Mouse (Mus musculus) liver, embryonic 15.5 days (tissue): ENCODE measurements at regions not wholly inside any gene's neighbourhood (a gene's known extent, or its start where the extent isn't known, plus 50 kb on each side); places are given as distances from the start of the nearest gene placed in this dataset.
A peak's percentile ranks its signal among the peaks of the same experiment; 100 is the strongest.

ENCODE experiments used
- ATAC-seq: fragments of 200-750 bp; cut with Nextera tagmentation; 2 replicates; pipeline ENCODE4 v1.8.0; 2017; ENCODE audit warnings: moderate number of reproducible peaks, mild to moderate bottlenecking, moderate library complexity; ENCODE audit not compliant: insufficient read depth
- H3K27ac ChIP-seq: fragments of 300-500 bp; sonication (generic); replicated peaks from 2 replicates; pipeline ENCODE4 v1.5.1; 2015; ENCODE audit warnings: mild to moderate bottlenecking, inconsistent platforms
- H3K27me3 ChIP-seq: fragments of 300-500 bp; sonication (generic); 2 replicates; pipeline ENCODE4 v1.6.1; 2015; ENCODE audit warnings: mild to moderate bottlenecking, inconsistent platforms
- H3K36me3 ChIP-seq: fragments of 300-500 bp; sonication (generic); replicated peaks from 2 replicates; pipeline ENCODE4 v1.6.1; 2015; ENCODE audit warnings: moderate library complexity, mild to moderate bottlenecking, inconsistent platforms
- H3K4me1 ChIP-seq: fragments of 300-500 bp; sonication (generic); replicated peaks from 2 replicates; pipeline ENCODE4 v1.6.1; 2015; ENCODE audit warnings: inconsistent platforms
- H3K4me2 ChIP-seq: fragments of 300-500 bp; sonication (generic); 2 replicates; pipeline ENCODE4 v1.6.1; 2015; ENCODE audit warnings: moderate library complexity, mild to moderate bottlenecking, inconsistent platforms
- H3K4me3 ChIP-seq: fragments of 300-500 bp; sonication (generic); replicated peaks from 2 replicates; pipeline ENCODE4 v1.5.1; 2015; ENCODE audit warnings: mild to moderate bottlenecking, inconsistent platforms
- H3K9ac ChIP-seq: fragments of 300-500 bp; sonication (generic); 2 replicates; pipeline ENCODE4 v1.6.1; 2015; ENCODE audit warnings: moderate library complexity, mild to moderate bottlenecking, inconsistent platforms
- H3K9me3 ChIP-seq: fragments of 300-500 bp; sonication (generic); replicated peaks from 2 replicates; pipeline ENCODE4 v1.6.1; 2016; ENCODE audit warnings: inconsistent platforms
- WGBS: fragments of 180-500 bp; shearing (Covaris S2); methylation state at CpG from one replicate; pipeline ENCODE4 v1.1.7; 2015; ENCODE audit warnings: mixed read lengths; ENCODE audit not compliant: insufficient replicate concordance; 5-methylcytosine and 5-hydroxymethylcytosine counted together

GRCm38 (mm10) chr6:91619009-91619408 lies 64.8 kb upstream of the Slc6a6 start:
- WGBS, result 61% methylated on average over 6 of the region's 6 CpGs
- Histone ChIP-seq H3K9me3 (no peaks in the 10 kb centered on the region), H3K9ac (no peak overlapping the region), H3K4me2 (no peak overlapping the region), H3K4me3 (no peak overlapping the region), H3K36me3 (no peaks in the 10 kb centered on the region), H3K27ac (no peak overlapping the region), H3K27me3 (no peaks in the 10 kb centered on the region), H3K4me1 (peaks cover 24% of the 10 kb centered on the region)
- ATAC-seq, result no peak

- no peaks in the 10 kb centered on the region for H3K27me3 ChIP-seq
- 62% methylated on average over 13 of the region's 13 CpGs for WGBS
- H3K9ac ChIP-seq, result no peak overlapping the region
- H3K4me2 ChIP-seq, result no peak overlapping the region
- H3K4me3 ChIP-seq, result no peak overlapping the region
- H3K9me3 ChIP-seq, result no peaks in the 10 kb centered on the region
- ATAC-seq, result no peak
- peaks cover 24% of the 10 kb centered on the region for H3K4me1 ChIP-seq
- no peak overlapping the region for H3K27ac ChIP-seq
- H3K36me3 ChIP-seq, result no peaks in the 10 kb centered on the region
These were observed 63.8 kb upstream of the Slc6a6 start for GRCm38 (mm10) chr6:91619735-91620732.

GRCm38 (mm10) chr6:91621437-91621836 lies 62.4 kb upstream of the Slc6a6 start:
- Histone ChIP-seq H3K36me3 (no peaks in the 10 kb centered on the region), H3K9me3 (no peaks in the 10 kb centered on the region), H3K4me1 (peaks cover 21% of the 10 kb centered on the region), H3K27me3 (no peaks in the 10 kb centered on the region), H3K9ac (no peak overlapping the region), H3K4me3 (no peak overlapping the region), H3K27ac (no peak overlapping the region), H3K4me2 (no peak overlapping the region)
- ATAC-seq, result no peak
- WGBS, result 76% methylated on average over 3 of the region's 3 CpGs

- peaks cover 14% of the 10 kb centered on the region for H3K4me1 ChIP-seq
- no peaks in the 10 kb centered on the region for H3K9me3 ChIP-seq
- H3K4me2 ChIP-seq, result no peak overlapping the region
- H3K4me3 ChIP-seq, result no peak overlapping the region
- WGBS, result 15% methylated on average over 3 of the region's 3 CpGs
- H3K36me3 ChIP-seq, result no peaks in the 10 kb centered on the region
- peak; percentile 22; the same call in 1 of the 2 replicates for ATAC-seq
- H3K27me3 ChIP-seq, result no peaks in the 10 kb centered on the region
- H3K27ac ChIP-seq, result no peak overlapping the region
- no peak overlapping the region for H3K9ac ChIP-seq
These were observed 61.4 kb upstream of the Slc6a6 start for GRCm38 (mm10) chr6:91622425-91622824.

- no peak overlapping the region for H3K4me3 ChIP-seq
- H3K27me3 ChIP-seq, result no peaks in the 10 kb centered on the region
- H3K4me2 ChIP-seq, result no peak overlapping the region
- 77% methylated on average over 4 of the region's 4 CpGs for WGBS
- H3K36me3 ChIP-seq, result no peaks in the 10 kb centered on the region
- ATAC-seq, result no peak
- no peaks in the 10 kb centered on the region for H3K9me3 ChIP-seq
- H3K9ac ChIP-seq, result no peak overlapping the region
- H3K4me1 ChIP-seq, result 0 out of 2 replicates have a peak, but pooled peaks cover 8% of the 10 kb centered on the region
- H3K27ac ChIP-seq, result no peak overlapping the region
These were observed 60.2 kb upstream of the Slc6a6 start for GRCm38 (mm10) chr6:91623646-91624045.

- ATAC-seq, result no peak
- no peak overlapping the region for H3K4me2 ChIP-seq
- 51% methylated on average over 4 of the region's 4 CpGs for WGBS
- H3K4me1 ChIP-seq, result no peaks in the 10 kb centered on the region
- no peaks in the 10 kb centered on the region for H3K9me3 ChIP-seq
- H3K4me3 ChIP-seq, result no peak overlapping the region
- H3K36me3 ChIP-seq, result no peaks in the 10 kb centered on the region
- H3K27me3 ChIP-seq, result no peaks in the 10 kb centered on the region
- H3K27ac ChIP-seq, result no peak overlapping the region
- no peak overlapping the region for H3K9ac ChIP-seq
These were observed 54.6 kb upstream of the Slc6a6 start for GRCm38 (mm10) chr6:91629230-91629629.

- H3K4me2 ChIP-seq, result no peak overlapping the region
- H3K4me1 ChIP-seq, result no peaks in the 10 kb centered on the region
- no peaks in the 10 kb centered on the region for H3K9me3 ChIP-seq
- H3K9ac ChIP-seq, result no peak overlapping the region
- H3K27ac ChIP-seq, result no peak overlapping the region
- H3K36me3 ChIP-seq, result no peaks in the 10 kb centered on the region
- ATAC-seq, result no peak
- H3K4me3 ChIP-seq, result no peak overlapping the region
- H3K27me3 ChIP-seq, result no peaks in the 10 kb centered on the region
- WGBS, result 72% methylated on average over 6 of the region's 6 CpGs
These were observed 52.6 kb upstream of the Slc6a6 start for GRCm38 (mm10) chr6:91631261-91631660.
